Mouse (Mus musculus) lung, postnatal 4 days (tissue): ENCODE measurements at regions not wholly inside any gene's neighbourhood (a gene's known extent, or its start where the extent isn't known, plus 50 kb on each side); places are given as distances from the start of the nearest gene placed in this dataset.

Experiments
- DNase-seq, 2 experiments: peaks; one replicate each; pipeline ENCODE4 v3.0.0; 2021

DNA sequence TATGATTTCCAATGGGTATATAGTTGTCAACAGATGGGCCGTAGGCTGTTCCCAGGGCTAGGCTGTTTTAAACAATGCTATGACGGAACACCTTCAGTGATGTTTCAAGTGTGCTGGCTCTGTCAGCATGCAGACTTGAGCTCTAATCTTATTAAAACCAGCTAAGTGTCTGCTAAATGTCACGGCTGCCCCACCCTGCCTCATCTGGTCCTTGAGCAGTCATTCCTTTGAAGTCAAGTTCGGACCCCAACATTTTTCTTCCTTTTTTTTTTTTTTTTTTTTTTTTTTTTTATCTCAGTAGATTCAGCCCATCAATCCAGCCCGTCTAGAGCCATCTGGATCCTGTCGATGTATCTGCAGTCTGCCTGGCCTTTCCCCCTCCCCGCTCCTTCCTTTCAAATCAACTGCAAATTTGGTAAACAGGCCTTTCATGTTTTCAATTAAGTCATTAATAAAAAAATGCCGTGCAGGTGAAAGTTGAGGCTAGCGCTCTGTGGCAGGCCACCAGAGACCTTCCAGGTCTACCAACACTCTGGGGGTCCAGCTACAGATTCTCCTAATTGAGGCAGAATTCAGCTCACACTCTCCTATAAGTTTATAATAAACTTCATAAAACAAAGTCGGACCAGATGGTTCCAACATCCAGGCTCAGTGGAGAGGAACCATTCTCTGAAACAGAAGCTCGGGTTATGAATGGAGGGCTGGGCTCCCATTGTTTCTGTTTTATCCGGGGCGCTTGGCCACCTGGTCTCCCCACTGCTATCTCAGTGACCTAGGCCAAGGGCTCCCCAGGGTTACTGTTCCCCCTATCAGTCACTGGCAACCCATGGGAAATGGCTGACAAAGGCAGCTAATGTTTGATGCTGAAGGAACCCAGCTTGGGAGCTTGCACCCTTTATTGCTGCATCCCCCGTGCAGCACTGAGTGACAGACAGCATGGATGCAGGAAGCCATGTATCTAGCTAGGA lies 56.3 kb upstream of the Gjb5 start:
- DNase-seq, result no peak
